8 mouse cellular contexts compared by ENCODE assay signal in the genomic region with DNA sequence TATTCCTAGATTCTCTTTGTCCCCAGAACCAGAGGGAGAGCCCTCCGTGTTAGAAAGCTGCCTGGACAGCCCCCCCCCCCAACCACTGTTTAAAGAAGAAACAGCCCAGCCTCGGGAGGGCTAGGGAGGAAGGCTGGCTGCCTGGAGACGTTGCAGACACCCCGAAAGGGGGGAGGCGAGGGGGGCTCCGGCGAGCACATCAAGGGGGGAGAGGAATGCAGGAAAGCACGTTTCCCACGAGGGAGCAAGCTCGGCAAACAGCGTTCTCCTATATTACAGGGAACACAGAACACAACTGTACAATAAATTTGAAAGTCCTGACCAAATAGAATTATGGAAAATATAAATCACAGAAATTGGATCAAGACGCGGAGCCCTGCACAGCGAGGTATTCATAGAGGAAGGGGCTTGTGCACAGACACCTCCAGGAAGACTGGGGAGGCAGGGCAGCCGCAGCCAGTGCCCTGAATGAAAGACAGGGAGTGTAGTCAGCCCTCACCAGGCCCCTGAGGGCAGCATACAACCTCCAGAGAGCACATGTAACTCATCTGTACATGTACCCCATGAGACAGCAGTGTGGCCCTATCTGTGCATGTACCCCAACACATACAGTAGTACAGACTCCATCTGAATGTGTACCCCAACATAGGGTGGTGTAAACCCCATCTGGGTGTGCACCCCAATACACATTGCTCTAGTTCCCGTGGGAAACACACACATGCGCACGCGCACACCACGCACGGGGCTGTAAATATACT. TPM values are rescaled to one million over a fixed set of nuclear protein-coding genes. Genes with fewer than 3 reads are reported as not detected.
DNase-seq lines count a peak whose midpoint lies in the region; TF ChIP-seq lines count a peak whose summit lies in the region.

No protein-coding gene starts in this region.

- no peaks in the 10 kb centered on the region for H3K9me3 ChIP-seq in heart, embryonic 10.5 days

- no peaks in the 10 kb centered on the region for H3K36me3 ChIP-seq in heart, embryonic 10.5 days
- H3K36me3 ChIP-seq in heart, adult 2 months (ENCODE audit: control insufficient read depth, insufficient read depth, low read length) = no peaks in the 10 kb centered on the region

- TF ChIP-seq POLR2A in heart, adult 2 months (IDR thresholded peaks at IDR 0.05; ENCODE audit: insufficient read depth, low read depth, low read length) = no peak

- TF ChIP-seq EP300 in heart, adult 2 months (IDR thresholded peaks at IDR 0.05; ENCODE audit: insufficient read depth, low read depth, low read length) = no peak

- H3K27me3 ChIP-seq in heart, embryonic 10.5 days (ENCODE audit: insufficient read depth, poor library complexity, severe bottlenecking) = no peaks in the 10 kb centered on the region
- no peaks in the 10 kb centered on the region for H3K27me3 ChIP-seq in heart, adult 2 months (ENCODE audit: control insufficient read depth, insufficient read depth, low read length)

- peak overlapping the region; percentile 89 for H3K27ac ChIP-seq in heart, embryonic 10.5 days
- no peak overlapping the region for H3K27ac ChIP-seq in heart, adult 2 months

- H3K79me2 ChIP-seq in heart, adult 2 months (replicated peaks; ENCODE audit: control insufficient read depth, insufficient read depth, low read length) = no peaks in the 10 kb centered on the region

- no peak overlapping the region for H3K4me3 ChIP-seq in heart, embryonic 10.5 days
- H3K4me3 ChIP-seq in heart, adult 2 months = no peak overlapping the region

- WGBS in heart, embryonic 10.5 days = 44% methylated on average over 21 of the region's 21 CpGs
- 46% methylated on average over 21 of the region's 21 CpGs for WGBS in heart, adult 2 months

- H3K9ac ChIP-seq in heart, adult 2 months (ENCODE audit: low read depth, low read length) = no peak overlapping the region

- peaks cover 49% of the 10 kb centered on the region for H3K4me1 ChIP-seq in heart, embryonic 10.5 days
- no peaks in the 10 kb centered on the region for H3K4me1 ChIP-seq in heart, adult 2 months (ENCODE audit: control insufficient read depth, insufficient read depth, low read length)

- intact Hi-C loops in heart, adult 2 months (cut with DNase I) = no loop called here

- DNase-seq in heart, embryonic 10.5 days (ENCODE audit: low spot score) = no peak
- no peak for DNase-seq in heart, adult 2 months
- DNase-seq in retina, postnatal 1 day = peak; percentile 35
- no peak for DNase-seq in retina, embryonic 14.5 days (ENCODE audit: low spot score)
- DNase-seq in mesoderm, embryonic 11.5 days (ENCODE audit: low read depth, low spot score) = peak; percentile 75
- no peak for DNase-seq in adrenal gland, adult 18-20 months (ENCODE audit: low spot score in 2 of 2)
- no peak for DNase-seq in frontal cortex, adult 2 months (ENCODE audit: extremely low spot score in 1 of 2, low spot score in 1 of 2)
- no peak for DNase-seq in frontal cortex, postnatal 14 days (ENCODE audit: low spot score in 2 of 2)

- TF ChIP-seq CTCF in heart, adult 2 months (IDR thresholded peaks at IDR 0.05) = no peak

RNA-seq across cellular contexts. Expression of gene Mrpl23, which starts 16.1 kb away (rescaled TPM):
- polyA plus RNA-seq in heart, embryonic 10.5 days (2016; fragmentation: Nextera tagmentation; extraction: Ambion mirVana) = 17.1 and 25.1 TPM in 2 replicates
- 1 to 10 TPM in 1 of 2 experiments, under 1 TPM in 1; 0.89 to 2.1 TPM for total RNA-seq in heart, adult 2 months (2021)
- polyA plus RNA-seq in heart, adult 2 months (2012; rRNA removed) = 12.8 and 18.0 TPM in 2 replicates
- total RNA-seq in adrenal gland, adult 18-20 months (2021) = 1 to 10 TPM; 2.9 to 3.0 TPM
- polyA plus RNA-seq in frontal cortex, adult 2 months (2012; rRNA removed) = 81.6 and 81.9 TPM in 2 replicates

RNA-seq across cellular contexts. Expression of gene Tnnt3, which starts 17.8 kb away (rescaled TPM):
- 9.5 and 10.4 TPM in 2 replicates for polyA plus RNA-seq in heart, embryonic 10.5 days (2016; fragmentation: Nextera tagmentation; extraction: Ambion mirVana)
- total RNA-seq in heart, adult 2 months (2021) = 1 to 10 TPM; 1.1 to 1.3 TPM
- 1.8 TPM in 1 of 2 replicates, not detected in the other for polyA plus RNA-seq in heart, adult 2 months (2012; rRNA removed)
- 10 to 100 TPM in 1 of 2 experiments, under 1 TPM in 1; 0.83 to 16.2 TPM for total RNA-seq in adrenal gland, adult 18-20 months (2021)
- polyA plus RNA-seq in frontal cortex, adult 2 months (2012; rRNA removed) = 0.50 and 1.8 TPM in 2 replicates

RNA-seq across cellular contexts. Expression of gene Lsp1, which starts 55.8 kb away (rescaled TPM):
- polyA plus RNA-seq in heart, embryonic 10.5 days (2016; fragmentation: Nextera tagmentation; extraction: Ambion mirVana) = 32.0 and 36.9 TPM in 2 replicates
- total RNA-seq in heart, adult 2 months (2021) = 10 to 100 TPM; 28.4 to 35.0 TPM
- polyA plus RNA-seq in heart, adult 2 months (2012; rRNA removed) = 96.6 and 107 TPM in 2 replicates
- total RNA-seq in adrenal gland, adult 18-20 months (2021) = 10 to 100 TPM; 17.0 to 24.2 TPM
- 11.0 and 11.2 TPM in 2 replicates for polyA plus RNA-seq in frontal cortex, adult 2 months (2012; rRNA removed)

Comparison
In these comparisons a context has a peak if more than half of its experiments do, and no peak if none do; other contexts are left out.
1. DNase-seq: peak in retina, postnatal 1 day (single experiment) and mesoderm, embryonic 11.5 days (single experiment); none in heart, embryonic 10.5 days (single experiment), heart, adult 2 months (0 of 2), retina, embryonic 14.5 days (single experiment), adrenal gland, adult 18-20 months (0 of 2), frontal cortex, adult 2 months (0 of 2) and frontal cortex, postnatal 14 days (0 of 2).